ENCODE assay signal across 8 mouse cellular contexts in the genomic region with DNA sequence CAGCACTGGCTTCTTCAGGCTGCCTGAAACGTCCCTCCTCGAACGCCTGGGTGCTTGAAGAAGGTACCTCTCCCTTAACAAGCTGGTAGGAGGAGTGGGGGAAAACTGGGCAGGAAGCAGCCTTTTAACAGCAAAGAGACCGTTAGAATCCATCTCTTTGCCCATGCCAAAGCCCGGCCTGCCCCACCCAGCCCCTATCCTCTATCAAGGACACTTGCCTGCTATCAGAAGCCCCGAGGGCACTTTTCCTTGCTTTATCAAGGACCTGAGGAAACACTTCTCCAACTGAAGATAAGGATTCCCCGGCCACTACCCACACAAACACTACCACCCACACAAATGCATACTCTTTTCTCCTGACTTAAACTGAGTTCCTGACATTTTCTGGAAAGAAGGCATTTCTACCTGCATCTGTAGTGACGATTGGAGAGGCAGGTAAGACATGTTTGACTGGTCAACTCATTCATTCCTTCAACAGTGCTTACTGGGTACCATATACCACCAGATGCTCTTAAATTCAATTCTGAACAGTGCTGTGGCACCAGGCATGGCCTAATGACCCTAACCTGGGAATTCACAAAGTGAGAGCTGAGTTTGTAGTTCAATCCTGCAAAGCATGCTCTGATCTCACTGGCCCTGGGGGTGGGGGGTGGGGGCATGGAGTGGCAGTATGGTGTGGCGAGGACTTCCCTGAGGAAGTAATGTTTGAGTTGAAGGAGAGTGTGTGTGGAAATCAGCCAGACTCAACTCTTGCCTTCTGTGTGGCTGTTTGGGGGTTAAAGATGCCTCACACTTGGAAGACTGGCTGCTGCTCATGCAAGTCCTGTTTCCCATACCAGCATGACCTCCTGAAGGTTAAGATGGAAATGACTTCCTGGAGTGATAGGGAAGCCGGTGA. TPM values are rescaled to one million over a fixed set of nuclear protein-coding genes. Genes with fewer than 3 reads are reported as not detected.
A peak's percentile ranks its signal among the peaks of the same experiment; 100 is the strongest.
DNase-seq lines count a peak whose midpoint lies in the region; ATAC-seq and TF ChIP-seq lines count a peak whose summit lies in the region.

A gene (plus strand): TSS at position 338 of the 898 bp plus-strand sequence.

- ATAC-seq in heart, embryonic 13.5 days (ENCODE audit: extremely low read depth, insufficient number of reproducible peaks, low FRiP score, low TSS enrichment) = no peak
- no peak for ATAC-seq in midbrain, postnatal 0 days (ENCODE audit: low FRiP score)

- no peaks in the 10 kb centered on the region for H3K9me3 ChIP-seq in heart, embryonic 13.5 days
- no peaks in the 10 kb centered on the region for H3K9me3 ChIP-seq in midbrain, postnatal 0 days (ENCODE audit: low read length)

- peaks cover 34% of the 10 kb centered on the region for H3K27me3 ChIP-seq in heart, embryonic 13.5 days (replicated peaks)
- H3K27me3 ChIP-seq in midbrain, postnatal 0 days (ENCODE audit: insufficient read depth, low read length) = no peaks in the 10 kb centered on the region; the same call in 1 of the 2 replicates

- no peak for TF ChIP-seq POLR2A in bone marrow macrophage, adult 2 months (IDR thresholded peaks at IDR 0.05; ENCODE audit: borderline replicate concordance, low read depth, low read length)

- DNase-seq in heart, adult 18-20 months = no peak
- DNase-seq in heart, adult 9 months (ENCODE audit: low spot score in 2 of 2) = no peak
- no peak for DNase-seq in left cerebral cortex, postnatal 25 days (ENCODE audit: low spot score in 2 of 2)
- DNase-seq in midbrain, postnatal 0 days (ENCODE audit: low spot score) = no peak
- no peak for DNase-seq in cerebellum, adult 9-11 months
- DNase-seq in gastrocnemius, adult 2 months = no peak

- H3K36me3 ChIP-seq in heart, embryonic 13.5 days = no peaks in the 10 kb centered on the region
- H3K36me3 ChIP-seq in midbrain, postnatal 0 days (ENCODE audit: insufficient read depth, low read length) = no peaks in the 10 kb centered on the region

- H3K9ac ChIP-seq in heart, embryonic 13.5 days = no peak within 1 kb of the TSS
- no peak within 1 kb of the TSS for H3K9ac ChIP-seq in midbrain, postnatal 0 days (replicated peaks; ENCODE audit: low read length, poor library complexity, severe bottlenecking)

- WGBS in heart, embryonic 13.5 days = 25% methylated on average over 10 of the region's 10 CpGs
- WGBS in midbrain, postnatal 0 days = 79% methylated on average over 10 of the region's 10 CpGs

- no peak within 1 kb of the TSS for H3K27ac ChIP-seq in bone marrow macrophage, adult 2 months (ENCODE audit: insufficient read depth, low read depth, low read length)
- H3K27ac ChIP-seq in heart, embryonic 13.5 days (replicated peaks) = no peak within 1 kb of the TSS
- H3K27ac ChIP-seq in midbrain, postnatal 0 days (ENCODE audit: low read depth, low read length) = no peak within 1 kb of the TSS
- H3K27ac ChIP-seq in gastrocnemius, adult 2 months = no peak within 1 kb of the TSS

- TF ChIP-seq CTCF in bone marrow macrophage, adult 2 months (IDR thresholded peaks at IDR 0.05; ENCODE audit: low read depth, low read length) = no peak
- TF ChIP-seq CTCF in midbrain, postnatal 0 days (IDR thresholded peaks at IDR 0.05) = no peak
- TF ChIP-seq CTCF in gastrocnemius, adult 2 months (IDR thresholded peaks at IDR 0.05) = no peak

- intact Hi-C loops in left cerebral cortex, postnatal 25 days (cut with DNase I) = no loop called here
- intact Hi-C loops in gastrocnemius, adult 2 months (cut with DNase I) = no loop called here

- no peak within 1 kb of the TSS for H3K4me3 ChIP-seq in bone marrow macrophage, adult 2 months (ENCODE audit: insufficient read depth, low read length)
- H3K4me3 ChIP-seq in heart, embryonic 13.5 days = no peak within 1 kb of the TSS; the same call in 1 of the 2 replicates
- no peak within 1 kb of the TSS for H3K4me3 ChIP-seq in midbrain, postnatal 0 days (ENCODE audit: low read depth, low read length)
- H3K4me3 ChIP-seq in gastrocnemius, adult 2 months = no peak within 1 kb of the TSS

- H3K4me2 ChIP-seq in heart, embryonic 13.5 days = peak within 1 kb of the TSS; percentile 14; the same call in 1 of the 2 replicates
- no peak within 1 kb of the TSS for H3K4me2 ChIP-seq in midbrain, postnatal 0 days (ENCODE audit: low read depth, low read length, poor library complexity, severe bottlenecking)

- peaks cover 52% of the 10 kb centered on the region for H3K4me1 ChIP-seq in bone marrow macrophage, adult 2 months (ENCODE audit: control insufficient read depth, insufficient read depth, low read length)
- H3K4me1 ChIP-seq in heart, embryonic 13.5 days = peaks cover 13% of the 10 kb centered on the region; the same call in 1 of the 2 replicates
- H3K4me1 ChIP-seq in midbrain, postnatal 0 days (ENCODE audit: insufficient read depth, low read length) = no peaks in the 10 kb centered on the region

RNA-seq across cellular contexts. Expression of the gene that starts here (rescaled TPM):
- 10 to 100 TPM; 21.6 to 26.0 TPM for total RNA-seq in heart, adult 18-20 months (2021)
- polyA plus RNA-seq in bone marrow macrophage, adult 2 months (2012; ENCODE audit: insufficient read depth, insufficient read length, missing spikeins) = 281 and 284 TPM in 2 replicates
- 23.9 and 24.5 TPM in 2 replicates for polyA plus RNA-seq in heart, embryonic 13.5 days (2015; fragmentation: Nextera tagmentation; extraction: Ambion mirVana)
- total RNA-seq in left cerebral cortex, postnatal 25 days (2021) = 10 to 100 TPM; 16.7 to 22.7 TPM
- 16.1 and 22.2 TPM in 2 replicates for total RNA-seq in midbrain, postnatal 0 days (2014; rRNA removed)
- 22.9 and 23.4 TPM in 2 replicates for polyA plus RNA-seq in midbrain, postnatal 0 days (2015; fragmentation: Nextera tagmentation; extraction: Ambion mirVana)
- 1 to 10 TPM; 4.1 to 7.0 TPM for total RNA-seq in gastrocnemius, adult 2 months (2021)

Comparison
In these comparisons a context has a peak if more than half of its experiments do, and no peak if none do; other contexts are left out.
1. RNA of the gene that starts here (polyA plus RNA-seq): 281 to 284 TPM in bone marrow macrophage, adult 2 months; 23.9 to 24.5 TPM in heart, embryonic 13.5 days and 22.9 to 23.4 TPM in midbrain, postnatal 0 days; every median in the first group is over 10 times any median in the second.